Comparison of ENCODE assay signal across 8 mouse cellular contexts in genomic region chr2:170193211-170193610, GRCm38 (mm10). TPM values are rescaled to one million over a fixed set of nuclear protein-coding genes. Genes with fewer than 3 reads are reported as not detected.
A peak's percentile ranks its signal among the peaks of the same experiment; 100 is the strongest.
DNase-seq lines count a peak whose midpoint lies in the region; ATAC-seq lines count a peak whose summit lies in the region.

No protein-coding gene starts in this region.

- no peak for ATAC-seq in kidney, embryonic 15.5 days (replicated peaks; ENCODE audit: low FRiP score)
- peak; percentile 68; the same call in 1 of the 2 replicates for ATAC-seq in hindbrain, embryonic 13.5 days (ENCODE audit: low FRiP score)
- peak; percentile 85 for ATAC-seq in midbrain, embryonic 11.5 days (ENCODE audit: low FRiP score)

- peaks cover 21% of the 10 kb centered on the region for H3K4me1 ChIP-seq in kidney, embryonic 15.5 days
- peaks cover 15% of the 10 kb centered on the region for H3K4me1 ChIP-seq in hindbrain, embryonic 13.5 days (replicated peaks)
- H3K4me1 ChIP-seq in midbrain, embryonic 11.5 days (ENCODE audit: control insufficient read depth, insufficient read depth, low read length), result peaks cover 9% of the 10 kb centered on the region

- 0 out of 2 replicates have a peak overlapping the region, but pooled peaks have one; percentile 31 for H3K9ac ChIP-seq in kidney, embryonic 15.5 days
- H3K9ac ChIP-seq in hindbrain, embryonic 13.5 days, result peak overlapping the region; percentile 46
- peak overlapping the region; percentile 56 for H3K9ac ChIP-seq in midbrain, embryonic 11.5 days (ENCODE audit: low read length)

- DNase-seq in kidney, adult 8-10 months, result no peak
- DNase-seq in c-Kit-positive CD71-positive TER-119-negative erythroid progenitor cells, embryonic 14.5 days (ENCODE audit: low read depth), result peak; percentile 35
- peak; percentile 94 for DNase-seq in midbrain, embryonic 11.5 days (ENCODE audit: low spot score, missing footprints)
- no peak for DNase-seq in urinary bladder, postnatal 10 days (ENCODE audit: low spot score)
- no peak for DNase-seq in left cerebral cortex, adult 9 months (ENCODE audit: low spot score in 2 of 2)
- DNase-seq in right cerebral cortex, adult 2 months (ENCODE audit: low spot score in 2 of 2), result no peak

- no peaks in the 10 kb centered on the region for H3K27me3 ChIP-seq in kidney, embryonic 15.5 days
- H3K27me3 ChIP-seq in hindbrain, embryonic 13.5 days, result no peaks in the 10 kb centered on the region
- H3K27me3 ChIP-seq in midbrain, embryonic 11.5 days (ENCODE audit: control insufficient read depth, insufficient read depth, low read length), result no peaks in the 10 kb centered on the region

- H3K36me3 ChIP-seq in kidney, embryonic 15.5 days, result no peaks in the 10 kb centered on the region
- no peaks in the 10 kb centered on the region for H3K36me3 ChIP-seq in hindbrain, embryonic 13.5 days
- no peaks in the 10 kb centered on the region for H3K36me3 ChIP-seq in midbrain, embryonic 11.5 days (ENCODE audit: control insufficient read depth, insufficient read depth, low read length)

- H3K9me3 ChIP-seq in kidney, embryonic 15.5 days (replicated peaks), result no peaks in the 10 kb centered on the region
- no peaks in the 10 kb centered on the region for H3K9me3 ChIP-seq in hindbrain, embryonic 13.5 days
- H3K9me3 ChIP-seq in midbrain, embryonic 11.5 days (ENCODE audit: control insufficient read depth, low read length), result no peaks in the 10 kb centered on the region; the same call in 1 of the 2 replicates

- H3K4me2 ChIP-seq in kidney, embryonic 15.5 days, result peak overlapping the region; percentile 59
- peak overlapping the region; percentile 46 for H3K4me2 ChIP-seq in hindbrain, embryonic 13.5 days
- H3K4me2 ChIP-seq in midbrain, embryonic 11.5 days, result peak overlapping the region; percentile 53

- peak overlapping the region; percentile 54 for H3K27ac ChIP-seq in kidney, embryonic 15.5 days
- peak overlapping the region; percentile 83 for H3K27ac ChIP-seq in hindbrain, embryonic 13.5 days
- H3K27ac ChIP-seq in midbrain, embryonic 11.5 days (ENCODE audit: low read depth, low read length), result no peak overlapping the region; the same call in 1 of the 2 replicates

- WGBS in kidney, embryonic 15.5 days, result 2% methylated on average over 10 of the region's 10 CpGs
- 3% methylated on average over 10 of the region's 10 CpGs for WGBS in hindbrain, embryonic 13.5 days
- WGBS in midbrain, embryonic 11.5 days, result 2% methylated on average over 10 of the region's 10 CpGs

- peak overlapping the region; percentile 33 for H3K4me3 ChIP-seq in kidney, embryonic 15.5 days (replicated peaks)
- peak overlapping the region; percentile 27 for H3K4me3 ChIP-seq in hindbrain, embryonic 13.5 days
- peak overlapping the region; percentile 23 for H3K4me3 ChIP-seq in midbrain, embryonic 11.5 days (ENCODE audit: low read depth, low read length)

RNA-seq across cellular contexts. Expression of gene Zfp217, which starts 45.3 kb away (rescaled TPM):
- polyA plus RNA-seq in kidney, embryonic 15.5 days (2015; fragmentation: Nextera tagmentation; extraction: Ambion mirVana), result 4.7 and 5.0 TPM in 2 replicates
- 1.9 and 2.3 TPM in 2 replicates for polyA plus RNA-seq in hindbrain, embryonic 13.5 days (2015; fragmentation: Nextera tagmentation; extraction: Ambion mirVana)
- 3.0 and 3.2 TPM in 2 replicates for polyA plus RNA-seq in midbrain, embryonic 11.5 days (2014; fragmentation: Nextera tagmentation; extraction: Ambion mirVana)

Comparison
In these comparisons a context has a peak if more than half of its experiments do, and no peak if none do; other contexts are left out.
1. DNase-seq: peak in c-Kit-positive CD71-positive TER-119-negative erythroid progenitor cells, embryonic 14.5 days (single experiment) and midbrain, embryonic 11.5 days (single experiment); none in kidney, adult 8-10 months (0 of 2), urinary bladder, postnatal 10 days (single experiment), left cerebral cortex, adult 9 months (0 of 2) and right cerebral cortex, adult 2 months (0 of 2).
2. Peak in every context shown above with its lines, with median percentiles within 50 percentile points of each other: H3K4me2 ChIP-seq, H3K4me3 ChIP-seq and H3K9ac ChIP-seq.